Mouse (Mus musculus) retina, adult 2 months (tissue): Measurements from ENCODE around the gene Lrrc59.

Source experiments
- DNase-seq: peaks from one replicate; pipeline ENCODE4 v3.0.0-alpha.2; 2012; ENCODE audit warnings: low read depth, low spot score

Lrrc59 gene

DNA sequence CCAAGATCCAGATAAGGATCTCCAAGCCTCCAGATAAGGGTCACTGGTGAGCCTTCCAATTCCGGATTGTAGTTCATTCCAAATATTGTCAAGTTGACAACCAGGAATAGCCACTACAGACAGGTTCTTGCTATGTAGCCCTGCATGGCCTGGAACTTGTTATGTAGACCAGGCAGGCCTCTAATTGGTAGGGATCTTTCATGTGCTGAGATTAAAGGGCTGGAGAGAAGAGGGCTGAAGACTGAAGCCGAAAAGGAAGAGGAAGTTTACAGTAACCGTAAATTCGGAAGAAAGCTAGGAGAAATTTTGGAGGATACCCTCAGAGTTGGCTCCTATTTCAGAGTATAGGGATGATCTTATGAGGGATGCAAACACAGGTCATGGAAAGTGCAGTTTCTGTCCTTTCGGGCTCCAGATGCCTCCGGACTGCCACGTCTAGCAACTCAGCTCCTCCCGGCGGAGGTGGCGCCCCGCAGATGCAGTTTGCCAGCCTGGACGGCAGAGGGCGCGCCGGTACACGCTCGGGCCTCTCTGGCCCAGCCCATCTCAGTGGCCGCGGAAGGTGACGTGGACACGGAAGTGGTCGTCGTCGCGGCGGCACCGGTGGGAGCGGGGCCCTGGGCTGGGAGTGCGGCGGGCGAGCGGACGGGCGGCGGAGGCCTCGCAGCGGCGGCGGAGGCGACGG is at the start of gene Lrrc59:
Gene Lrrc59, plus strand, starts transcription at position 569 of the 685 bp plus-strand sequence.
- peak; percentile 75 for DNase-seq

DNA sequence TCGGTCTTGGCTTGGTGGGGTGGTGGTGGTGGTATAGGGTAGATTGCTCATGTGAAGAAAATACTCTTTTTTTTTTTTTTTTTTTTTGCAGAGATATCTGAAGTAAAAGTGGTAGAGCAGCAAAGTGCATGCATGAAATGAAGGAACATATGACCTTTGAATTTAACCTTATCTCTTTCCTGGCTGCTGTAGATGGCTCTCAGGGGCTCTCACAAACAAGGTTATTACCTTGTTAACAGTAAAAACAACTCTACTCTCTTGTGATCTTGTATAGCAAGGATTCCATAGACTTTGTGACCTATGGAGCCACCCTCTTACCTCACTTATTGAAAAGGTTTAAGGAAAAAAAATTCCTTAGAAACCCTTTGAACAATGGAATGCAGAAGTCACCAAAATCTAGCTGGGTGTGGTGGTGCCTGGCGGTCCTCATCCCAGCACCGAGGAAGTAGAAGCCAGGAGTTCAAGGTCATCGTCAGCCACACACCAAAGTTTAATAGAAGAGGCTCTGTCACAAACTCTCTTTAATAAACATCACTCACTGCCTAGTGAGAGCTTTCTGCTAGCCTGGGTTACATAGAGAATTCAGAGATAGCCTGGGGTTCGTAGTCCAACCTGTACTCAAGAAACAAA is 49.3 kb upstream of the Lrrc59 start:
- no peak for DNase-seq

DNA sequence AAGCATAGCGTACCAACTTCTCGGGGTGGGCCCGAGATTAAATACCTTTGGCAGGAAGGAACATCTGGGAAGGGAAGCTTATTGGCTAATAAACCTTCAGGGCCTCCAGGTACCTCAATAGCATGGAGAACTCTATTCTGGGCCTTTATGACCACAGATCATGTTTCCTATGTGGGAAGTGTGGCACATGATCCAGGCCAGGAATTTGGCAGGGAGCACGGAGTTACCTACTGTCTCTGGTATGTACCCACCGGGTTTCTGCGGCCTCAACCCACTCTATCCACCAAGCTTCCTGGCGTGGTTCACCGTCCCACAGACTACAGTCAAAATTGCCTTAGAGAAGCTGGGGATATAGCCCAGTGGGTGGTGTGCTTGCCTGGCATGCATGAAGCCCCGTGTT is 44.5 kb upstream of the Lrrc59 start:
- DNase-seq: no peak

DNA sequence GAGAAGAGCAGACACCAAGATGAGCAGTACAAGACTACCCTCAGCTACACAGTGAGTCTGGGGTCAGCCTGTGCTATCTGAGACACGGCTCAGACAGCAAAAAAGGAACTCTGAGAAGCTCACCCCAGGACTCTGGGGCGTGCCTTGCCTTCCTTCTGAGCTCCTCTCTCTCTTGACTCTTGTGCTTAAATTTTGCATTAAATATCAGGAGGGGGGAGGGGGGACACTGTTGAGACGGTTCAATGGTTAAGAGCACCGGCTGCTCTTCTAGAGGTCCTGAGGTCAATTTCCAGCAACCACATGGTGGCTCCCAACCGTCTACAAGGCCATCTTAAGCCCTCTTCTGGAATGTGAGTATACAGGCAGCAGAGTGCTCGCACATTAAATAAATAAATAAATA is 42.1 kb upstream of the Lrrc59 start:
- DNase-seq: no peak

DNA sequence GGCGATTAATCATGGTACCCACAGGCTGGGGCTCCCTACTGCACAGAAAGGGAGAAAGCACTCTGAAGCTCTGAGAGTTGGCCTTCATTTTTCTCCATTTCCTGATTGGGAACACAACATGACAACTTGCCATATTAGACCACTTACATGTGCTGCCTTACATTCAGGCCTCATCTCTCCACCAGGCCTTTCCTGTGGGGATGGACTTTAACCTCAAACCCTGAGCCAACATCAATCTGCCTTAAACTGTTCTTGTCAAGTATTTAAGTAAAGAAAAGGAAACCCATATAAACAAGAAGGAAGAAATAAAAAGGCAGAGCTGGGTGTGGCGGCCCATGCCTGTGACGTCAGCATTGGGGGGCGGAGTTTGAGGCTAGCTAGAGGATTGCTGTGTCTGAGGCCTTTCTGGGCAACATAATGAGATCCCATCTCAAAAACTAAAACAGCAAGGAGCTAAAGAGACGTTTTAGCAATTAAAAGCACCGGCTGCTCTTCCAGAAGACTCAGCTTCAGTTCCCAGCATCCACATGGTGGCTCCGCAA is 33.2 kb upstream of the Lrrc59 start:
- no peak for DNase-seq

DNA sequence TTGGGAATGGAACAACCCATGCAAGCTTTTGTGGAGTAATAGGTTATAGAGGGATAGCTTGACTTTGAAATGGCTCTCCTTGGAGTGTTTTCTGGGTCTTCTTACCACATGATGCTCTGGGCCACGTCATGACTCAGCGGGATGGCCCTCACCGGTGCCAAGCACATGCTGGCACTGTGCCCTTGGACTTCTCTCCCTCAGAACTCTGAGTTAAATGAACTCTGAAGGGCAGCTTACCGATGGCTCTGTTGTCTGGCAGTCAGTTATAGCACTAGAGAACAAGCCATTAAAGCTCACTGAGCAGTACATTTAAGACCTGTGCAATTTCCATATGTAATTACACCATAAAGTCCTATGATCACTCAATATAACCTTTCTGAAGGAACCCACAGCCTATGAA is 32.2 kb upstream of the Lrrc59 start:
- DNase-seq: no peak

DNA sequence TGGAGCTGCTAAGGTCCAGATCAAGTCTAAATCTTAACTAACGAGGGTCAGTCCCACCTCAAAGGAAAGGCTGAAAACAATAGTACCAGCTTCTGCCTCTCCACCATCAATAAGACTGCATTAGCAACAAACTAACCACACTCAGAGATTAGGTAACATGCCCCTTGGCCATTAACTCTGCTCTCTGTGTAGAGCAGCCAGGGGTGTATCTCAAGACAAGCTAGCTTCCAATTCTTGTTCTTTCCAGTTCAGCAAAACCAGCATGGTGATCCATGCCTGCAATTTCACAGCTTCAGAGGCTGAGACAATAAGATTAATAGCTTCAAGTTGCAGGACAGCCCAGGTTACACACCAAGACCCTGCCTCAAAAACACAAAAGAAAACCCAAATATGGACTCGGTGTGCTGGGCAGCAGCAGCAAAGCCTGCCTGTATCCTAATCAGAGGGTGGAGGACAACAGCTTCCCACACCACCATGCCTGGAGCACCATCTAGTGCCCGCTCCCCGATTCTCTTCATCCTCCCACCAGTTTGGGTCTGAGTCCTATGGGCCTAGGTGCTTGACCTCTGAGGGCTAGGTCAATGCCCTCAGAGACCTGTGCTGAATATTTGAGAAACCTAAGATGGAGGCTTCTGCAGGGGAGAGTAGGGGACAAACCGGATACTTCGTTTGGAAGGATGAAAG is 31.0 kb upstream of the Lrrc59 start:
- no peak for DNase-seq

DNA sequence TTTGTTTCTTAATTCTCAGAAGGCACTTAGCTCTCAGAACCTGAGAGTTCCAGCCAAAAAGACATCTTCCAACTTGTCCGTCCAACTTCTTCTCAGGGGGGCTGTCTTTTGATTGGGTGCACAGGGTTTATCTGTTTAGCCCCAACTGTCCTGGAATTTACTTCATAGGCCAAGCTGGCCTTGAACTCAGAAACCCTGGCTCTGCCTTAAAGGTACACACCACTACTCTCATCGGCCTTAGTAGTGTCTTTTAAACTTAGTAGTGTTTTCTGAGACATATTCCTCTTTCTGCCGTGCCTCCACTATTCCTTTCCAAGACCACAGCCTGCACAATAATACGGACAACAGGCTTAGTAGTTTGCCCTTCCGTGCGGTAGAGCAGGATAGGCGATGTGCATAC is 29.1 kb upstream of the Lrrc59 start:
- DNase-seq: no peak

DNA sequence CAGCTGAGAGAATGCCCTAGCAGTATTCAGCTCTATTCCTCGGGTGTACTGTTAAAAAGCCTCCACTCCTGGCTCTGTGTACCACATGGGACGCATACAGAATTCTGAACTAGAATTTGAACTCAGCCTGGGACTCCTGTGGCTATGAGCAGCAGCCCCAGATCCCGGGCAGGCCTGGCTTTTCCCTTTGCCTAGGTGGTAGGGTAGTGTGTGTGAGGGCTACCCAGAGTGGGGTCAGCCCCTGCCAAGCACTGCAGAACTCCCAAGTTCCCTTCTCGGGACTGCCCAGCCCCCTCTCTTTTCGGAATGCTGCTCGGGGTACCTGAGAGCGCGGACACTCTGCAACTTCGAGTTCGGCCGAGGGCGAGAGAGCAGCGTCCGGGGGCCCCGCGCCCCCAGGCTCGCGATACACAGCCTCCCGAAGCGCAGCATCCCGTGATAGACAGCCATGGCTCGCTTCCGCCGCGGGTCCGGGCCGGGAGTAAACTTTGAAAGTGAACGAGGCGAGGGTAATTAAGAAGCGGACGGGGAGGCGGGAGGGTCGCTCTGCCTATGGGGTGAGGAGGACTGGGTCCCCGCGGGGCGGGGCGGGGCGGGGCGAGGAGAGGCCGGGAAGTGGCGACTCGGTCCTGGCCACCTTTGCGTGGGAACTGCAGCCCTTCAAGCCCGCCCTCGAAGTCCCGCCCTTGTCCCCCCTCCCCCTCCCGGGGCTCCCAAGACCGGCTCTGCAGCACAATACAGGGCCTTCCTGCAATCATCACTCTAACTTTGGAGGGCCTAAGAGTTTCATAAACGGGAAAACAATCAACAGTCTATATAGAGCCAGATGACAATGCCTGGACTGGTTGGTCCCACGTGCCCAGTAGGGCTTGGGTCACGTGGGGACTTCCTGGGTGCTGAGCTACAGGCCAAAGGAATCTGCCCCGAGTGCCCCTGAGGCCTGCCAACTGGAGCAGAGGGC is 28.0 kb upstream of the Lrrc59 start, which contains the start of gene Acsf2:
Gene Acsf2, minus strand, starts transcription at position 551 of the 961 bp plus-strand sequence.
- no peak for DNase-seq

DNA sequence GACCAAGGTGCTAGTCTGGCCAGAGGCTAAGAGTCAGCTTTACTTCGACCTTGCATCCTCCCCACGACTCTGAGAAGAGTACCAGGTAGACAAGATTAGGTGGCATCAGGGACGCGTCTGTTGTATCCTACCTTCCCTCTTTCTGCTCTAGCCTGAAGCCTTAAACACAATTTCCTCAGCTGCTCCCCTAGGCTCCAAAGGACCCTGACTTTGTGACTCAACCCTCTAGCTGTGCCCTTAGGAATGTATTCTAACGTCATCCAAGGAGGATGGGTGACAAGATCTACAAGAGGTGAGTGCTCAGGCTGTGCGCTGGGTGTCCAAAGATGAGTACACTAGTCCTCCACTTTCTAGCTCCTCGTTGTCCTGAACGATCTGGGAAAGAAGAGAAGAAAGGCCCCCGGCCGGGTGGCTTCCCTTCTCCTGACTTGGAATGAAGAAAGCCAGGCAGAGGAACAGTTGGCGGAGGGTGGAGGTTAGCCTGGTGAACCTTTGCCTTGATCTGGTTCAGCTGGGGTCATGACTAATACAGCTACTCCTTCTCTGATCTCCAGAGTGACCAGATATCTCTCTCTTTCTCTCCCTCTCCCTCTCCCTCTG is 27.1 kb upstream of the Lrrc59 start:
- DNase-seq: no peak

DNA sequence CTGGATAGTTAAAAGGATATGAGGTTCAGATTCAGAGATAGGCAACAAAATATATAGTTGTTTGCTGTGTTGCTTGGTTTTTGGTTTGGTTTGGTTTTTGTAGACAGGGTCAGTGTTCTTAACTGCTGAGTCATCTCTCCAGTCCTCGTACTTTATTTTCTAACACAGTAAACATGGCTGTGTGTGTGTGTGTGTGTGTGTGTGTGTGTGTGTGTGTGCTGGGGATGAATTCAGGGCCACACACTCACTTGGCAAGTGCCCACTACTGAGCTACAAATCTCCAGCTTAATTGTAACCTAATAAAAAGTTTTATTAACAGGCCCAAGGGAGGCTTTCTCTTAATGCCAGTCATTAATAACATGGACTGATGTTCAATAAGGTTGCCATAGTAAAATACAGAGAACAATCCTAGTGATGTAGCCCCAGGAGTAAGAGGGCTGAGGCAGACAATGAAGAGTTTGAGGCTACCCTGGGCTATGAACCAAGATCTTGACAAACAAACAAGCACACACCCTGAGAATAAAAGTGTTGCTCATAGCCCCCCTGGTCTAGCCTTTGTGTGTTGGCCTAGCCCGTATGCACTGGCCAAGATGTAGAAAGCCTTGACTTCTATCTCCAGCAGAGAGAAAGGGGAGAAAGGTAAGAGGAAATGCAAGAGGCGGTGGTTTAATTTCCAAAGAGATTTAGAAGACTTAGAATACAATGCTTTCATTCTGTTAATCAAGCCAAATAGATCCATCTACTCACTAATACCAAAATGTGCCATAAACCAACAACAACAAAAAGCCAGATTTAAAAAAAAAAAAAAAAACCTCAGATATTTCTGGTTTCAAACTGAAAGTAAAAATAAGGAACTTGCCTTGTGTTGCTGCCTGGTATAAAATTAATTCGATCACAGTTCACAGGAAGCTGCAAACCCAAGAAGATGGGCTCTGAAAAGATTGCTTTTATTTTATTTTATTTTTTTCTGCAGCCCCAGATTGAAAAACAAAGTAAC is 18.5 kb upstream of the Lrrc59 start:
- DNase-seq: no peak

DNA sequence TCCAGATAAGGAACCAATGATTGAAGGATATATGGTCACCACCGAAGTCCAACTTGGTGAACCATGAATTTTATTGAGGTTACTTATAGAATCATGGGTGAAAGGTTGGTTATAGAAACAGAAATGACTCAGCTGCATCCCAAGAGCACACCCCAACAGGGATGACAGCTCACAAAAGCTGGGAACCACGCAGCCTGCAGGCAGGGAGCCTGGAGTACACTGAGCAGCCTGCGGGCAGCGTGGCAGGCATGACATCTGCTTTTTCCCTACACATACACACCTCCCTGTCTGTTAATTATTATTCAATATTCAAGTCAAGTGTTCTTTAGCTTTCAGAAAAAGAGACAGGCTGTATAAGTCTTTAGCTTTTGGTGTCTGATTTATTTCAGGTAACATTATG is 15.0 kb upstream of the Lrrc59 start:
- DNase-seq: no peak

DNA sequence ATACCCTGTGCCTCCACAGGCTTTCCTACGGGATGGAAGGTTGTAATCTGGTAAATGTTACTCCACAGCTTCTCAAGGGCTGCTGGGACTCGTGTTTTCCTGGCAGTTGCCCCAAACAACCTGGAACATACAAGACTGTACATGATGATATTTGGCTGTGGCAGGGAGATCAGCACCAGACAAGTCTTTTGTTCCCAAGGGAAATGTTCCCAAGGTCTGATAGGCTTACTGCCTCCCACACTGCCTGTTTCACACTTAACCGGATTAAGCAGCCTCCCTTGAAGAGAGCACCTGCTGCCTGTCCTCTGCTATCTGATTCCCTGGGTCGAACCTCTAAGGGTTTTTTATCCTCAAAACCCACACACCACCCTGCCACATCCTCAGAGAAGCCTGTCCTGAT is 14.1 kb upstream of the Lrrc59 start:
- DNase-seq: peak; percentile 23

DNA sequence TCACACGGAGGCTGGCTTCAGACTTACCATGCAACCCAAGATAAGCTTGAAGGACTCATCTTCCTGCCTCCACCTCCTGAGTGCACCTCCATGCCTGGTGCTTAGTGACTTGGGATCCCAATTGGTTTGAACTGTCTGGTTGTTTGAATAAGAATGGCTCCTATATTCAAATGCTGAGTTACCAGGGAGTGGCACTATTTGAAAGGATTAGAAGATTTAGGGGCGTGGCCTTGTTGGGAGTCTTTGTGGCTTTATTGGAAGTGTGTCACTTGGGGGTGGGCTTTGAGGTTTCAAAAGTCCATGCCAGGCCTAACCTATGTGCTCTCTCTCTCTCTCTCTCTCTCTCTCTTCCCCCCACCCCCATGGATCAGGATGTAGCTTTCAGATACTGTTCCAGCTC is 11.9 kb upstream of the Lrrc59 start:
- no peak for DNase-seq

DNA sequence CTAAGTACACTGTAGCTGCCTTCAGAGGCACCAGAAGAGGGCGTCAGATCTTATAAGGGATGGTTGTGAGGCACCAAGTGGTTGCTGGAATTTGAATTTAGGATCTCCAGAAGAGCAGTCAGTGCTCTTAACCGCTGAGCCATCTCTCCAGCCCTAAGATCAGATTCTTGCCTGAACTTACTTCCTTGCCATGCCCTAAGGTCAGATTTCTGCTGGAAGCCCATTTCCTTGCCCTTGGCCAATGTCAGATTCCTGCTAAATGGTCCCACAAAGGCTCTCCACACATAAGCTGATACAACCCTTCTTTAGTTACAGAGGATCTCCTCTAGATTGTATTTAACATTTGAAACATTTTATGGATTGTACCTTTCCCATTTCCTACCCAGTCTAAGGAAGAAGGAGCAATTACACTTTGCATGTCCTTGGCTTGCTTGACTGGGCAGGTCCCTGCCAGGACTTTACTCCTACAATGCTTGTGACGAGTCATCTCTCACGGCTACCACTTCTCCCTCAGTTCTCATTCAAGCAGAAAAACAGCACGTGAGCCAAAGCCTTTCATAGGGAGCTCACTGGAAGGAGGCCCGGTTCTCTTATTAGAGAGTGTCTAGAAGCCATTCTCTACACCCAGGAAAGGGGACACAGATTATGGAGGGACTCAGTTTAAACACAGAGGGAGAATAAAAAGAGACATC is 8.7 kb upstream of the Lrrc59 start:
- no peak for DNase-seq

DNA sequence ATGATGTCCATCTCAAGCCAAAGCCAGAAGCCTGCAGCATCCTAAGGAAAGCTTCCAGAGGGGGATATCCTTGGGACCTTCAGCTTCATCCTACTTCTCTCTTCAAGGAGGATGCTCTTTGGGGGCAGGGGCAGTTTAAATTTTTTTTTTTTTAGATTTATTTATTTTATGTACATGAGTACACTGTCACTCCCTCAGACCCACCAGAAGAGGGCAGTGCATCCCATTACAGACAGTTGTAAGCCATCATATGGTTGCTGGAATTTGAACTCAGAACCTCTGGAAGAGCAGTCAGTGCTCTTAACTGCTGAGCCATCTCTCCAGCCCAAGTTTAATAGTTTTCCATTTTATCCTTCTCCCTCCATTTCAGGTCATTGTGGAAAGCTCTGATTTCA is 8.1 kb upstream of the Lrrc59 start:
- DNase-seq: no peak

DNA sequence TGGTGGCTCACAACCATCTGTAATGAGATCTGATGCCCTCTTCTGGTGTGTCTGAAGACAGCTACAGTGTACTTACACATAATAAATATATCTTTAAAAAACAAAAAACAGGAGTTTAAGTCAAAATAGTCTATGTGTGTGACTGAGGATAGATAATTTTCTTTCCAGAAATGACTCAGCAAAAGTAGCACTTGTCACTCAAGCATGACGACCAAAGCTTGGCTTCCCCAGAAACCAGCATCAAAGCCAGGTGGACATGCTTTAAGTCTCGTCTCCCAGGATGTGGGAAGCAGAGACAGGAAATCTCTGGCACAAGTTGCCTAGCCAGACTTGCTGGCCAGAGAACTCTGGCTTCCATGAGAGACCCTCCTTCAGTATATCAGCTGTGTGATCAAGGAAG is 7.4 kb upstream of the Lrrc59 start:
- DNase-seq: no peak

DNA sequence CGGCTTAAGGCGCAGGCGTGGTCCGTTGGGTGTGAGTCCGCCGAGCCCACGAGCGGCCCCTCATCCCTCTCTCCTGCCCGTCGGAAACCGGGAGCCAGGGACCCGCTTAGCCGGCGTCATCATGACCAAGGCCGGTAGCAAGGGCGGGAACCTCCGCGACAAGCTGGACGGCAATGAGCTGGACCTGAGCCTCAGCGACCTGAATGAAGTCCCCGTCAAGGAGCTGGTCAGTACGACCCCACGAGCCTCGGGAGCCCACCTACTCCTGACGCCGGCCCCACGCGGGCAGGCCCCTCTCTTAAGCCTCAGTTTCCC is 274 bp downstream of the Lrrc59 start:
- DNase-seq: no peak

DNA sequence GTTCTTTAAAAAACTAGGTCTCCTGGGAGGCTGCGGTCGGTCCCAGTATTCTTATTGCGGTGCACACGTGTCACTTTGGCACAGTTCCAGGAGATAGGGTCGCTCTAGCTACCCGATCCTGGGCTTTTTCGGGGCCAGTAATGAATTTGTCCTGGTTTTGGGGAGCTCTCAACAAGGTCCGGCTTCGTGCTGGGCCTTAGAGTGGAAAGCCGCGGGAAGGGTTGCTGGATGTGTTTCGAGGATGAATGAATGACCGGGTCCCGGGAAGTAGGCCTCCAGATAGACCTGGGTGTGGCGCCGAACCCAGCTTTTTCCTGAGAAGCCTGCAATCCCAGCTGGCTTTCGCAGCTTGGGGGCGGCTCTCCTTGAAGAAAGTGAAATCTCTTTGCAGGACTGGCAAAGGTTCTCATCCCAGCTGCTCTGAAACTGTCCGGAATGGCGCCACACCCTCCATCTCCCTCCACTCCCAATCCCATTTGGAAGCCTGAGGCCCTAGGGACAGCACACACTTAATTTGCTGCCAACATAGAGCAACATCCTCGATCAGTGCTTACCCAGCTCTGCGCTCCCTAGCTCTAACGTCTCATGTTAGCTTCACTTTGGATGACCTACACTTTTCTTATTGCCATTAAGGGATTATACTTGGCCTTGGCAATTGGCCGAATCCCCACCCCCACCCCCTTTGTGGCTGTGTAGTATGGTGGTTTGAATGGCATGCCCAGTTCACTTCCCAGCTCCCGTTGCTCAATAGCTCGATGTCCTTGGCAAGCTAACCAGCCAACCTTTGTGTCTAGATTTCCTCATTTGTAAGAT is 838 bp downstream of the Lrrc59 start:
- no peak for DNase-seq
